Mouse (Mus musculus): Measurements from ENCODE around the gene Hspa1a.
"Not testable (repeated sequence)": the region's sequence is repeated elsewhere in the genome, so short reads cannot be mapped to it uniquely, and the experiment has no call there.

Gene Hspa1a

GRCm38 (mm10) chr17:34972069-34972749, at the start of gene Hspa1a, which contains the start of gene Hspa1l:
Hspa1a (minus strand) TSS chr17:34972156.
Hspa1l (plus strand) TSS chr17:34972703.
- DNase-seq = peak; percentile 83

GRCm38 (mm10) chr17:35021163-35021808, 49.3 kb upstream of the Hspa1a start:
- peak; percentile 80 for DNase-seq

GRCm38 (mm10) chr17:35020551-35020950, 48.6 kb upstream of the Hspa1a start:
- DNase-seq = no peak

DNA sequence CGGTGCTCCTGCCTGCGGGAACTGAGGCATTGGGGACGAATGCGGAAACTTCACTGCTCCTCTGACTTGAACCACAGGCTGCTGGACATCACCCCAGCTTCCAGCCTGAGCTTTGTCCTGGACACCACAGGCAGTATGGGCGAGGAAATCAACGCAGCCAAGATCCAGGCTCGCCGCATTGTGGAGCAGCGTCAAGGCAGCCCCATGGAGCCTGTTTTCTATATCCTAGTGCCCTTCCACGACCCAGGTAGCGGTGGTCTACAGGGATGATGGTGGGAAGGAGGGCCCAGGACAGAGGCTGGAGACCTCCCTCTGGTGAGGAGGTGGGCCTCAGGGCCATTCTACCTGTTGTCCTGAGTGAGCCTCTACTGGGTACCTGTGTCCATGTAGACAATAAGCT, 47.9 kb upstream of the Hspa1a start:
- no peak for DNase-seq

DNA sequence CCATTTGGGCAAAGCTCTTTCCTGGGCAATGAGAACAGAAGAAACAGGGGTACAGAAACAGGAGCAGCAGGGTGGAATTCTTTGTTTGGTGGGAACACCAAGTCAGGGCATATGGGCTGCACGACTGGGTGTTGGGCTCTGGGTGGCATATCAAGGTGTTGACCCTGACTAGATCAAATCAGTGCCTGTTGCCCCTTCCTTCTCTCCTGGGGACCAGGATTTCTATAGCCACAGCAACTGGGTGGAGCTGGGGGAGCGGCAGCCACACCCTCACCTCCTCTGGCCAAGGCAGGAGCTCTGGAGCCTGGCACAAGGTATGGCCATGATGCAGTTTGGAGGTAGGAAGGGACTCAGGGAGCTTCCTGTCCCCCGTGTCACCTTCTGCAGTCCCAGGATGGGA, 46.2 kb upstream of the Hspa1a start:
- no peak for DNase-seq

DNA sequence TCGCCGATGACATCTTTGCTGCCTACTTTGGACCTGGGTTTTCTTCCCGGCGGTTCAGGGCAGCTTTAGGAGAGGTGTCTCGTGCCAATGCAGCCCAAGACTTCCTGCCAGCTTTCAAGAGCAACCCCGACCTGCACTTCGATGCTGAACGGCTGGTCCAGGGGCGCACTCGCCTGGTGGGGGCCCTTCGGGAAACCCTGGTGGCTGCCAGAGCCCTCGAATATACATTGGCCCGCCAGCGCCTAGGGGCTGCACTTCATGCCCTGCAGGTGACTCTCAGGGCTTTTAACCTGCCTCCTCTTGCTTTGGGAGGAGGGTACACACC, 45.7 kb upstream of the Hspa1a start:
- DNase-seq = no peak

DNA sequence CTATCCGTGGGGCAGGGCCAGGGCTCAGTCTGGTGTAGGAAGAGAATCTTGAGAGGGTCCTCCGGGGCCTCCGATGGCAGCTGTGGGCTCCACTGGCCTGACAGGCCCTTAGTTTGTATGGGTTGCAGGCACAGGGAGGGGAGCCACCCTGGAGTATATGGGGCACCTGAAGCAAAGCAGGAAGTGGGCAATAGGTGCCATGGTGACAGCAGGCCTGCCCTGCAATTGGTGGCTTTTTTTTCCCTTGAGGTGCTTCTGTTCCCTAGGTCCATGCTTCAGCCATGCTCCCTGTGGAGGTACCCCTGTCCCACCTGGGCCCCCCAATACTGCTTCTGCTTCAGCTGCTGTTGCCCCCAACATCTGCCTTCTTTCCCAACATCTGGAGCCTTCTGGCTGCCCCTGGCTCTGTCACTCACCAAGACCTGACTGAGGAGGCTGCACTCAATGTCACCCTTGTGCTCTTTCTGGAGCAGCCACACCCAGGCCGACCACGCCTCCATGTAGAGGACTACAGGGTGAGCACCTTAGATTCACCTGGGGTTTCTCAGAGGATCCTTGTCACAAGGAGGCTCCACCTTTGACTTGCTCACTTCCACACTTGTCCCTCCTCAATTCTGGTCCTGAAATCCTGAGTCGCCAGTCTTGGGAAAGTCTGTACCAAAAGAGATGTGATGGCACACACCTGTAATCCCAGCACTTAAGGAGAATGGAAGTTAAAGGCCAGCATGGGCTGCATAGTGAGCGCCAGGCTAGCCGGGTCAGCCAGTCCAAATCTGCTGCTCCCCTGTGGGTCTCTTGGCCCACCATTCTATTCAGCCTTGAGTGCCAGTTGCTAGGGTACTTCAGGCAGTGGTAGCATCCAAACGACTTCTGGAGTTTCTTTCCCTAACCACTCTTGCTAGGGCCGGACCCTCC, 45.1 kb upstream of the Hspa1a start:
- DNase-seq = no peak

- DNase-seq = no peak
Observed at GRCm38 (mm10) chr17:35016376-35016775, 44.4 kb upstream of the Hspa1a start, which contains the start of gene Vwa7. Vwa7 (plus strand) TSS chr17:35016579.

DNA sequence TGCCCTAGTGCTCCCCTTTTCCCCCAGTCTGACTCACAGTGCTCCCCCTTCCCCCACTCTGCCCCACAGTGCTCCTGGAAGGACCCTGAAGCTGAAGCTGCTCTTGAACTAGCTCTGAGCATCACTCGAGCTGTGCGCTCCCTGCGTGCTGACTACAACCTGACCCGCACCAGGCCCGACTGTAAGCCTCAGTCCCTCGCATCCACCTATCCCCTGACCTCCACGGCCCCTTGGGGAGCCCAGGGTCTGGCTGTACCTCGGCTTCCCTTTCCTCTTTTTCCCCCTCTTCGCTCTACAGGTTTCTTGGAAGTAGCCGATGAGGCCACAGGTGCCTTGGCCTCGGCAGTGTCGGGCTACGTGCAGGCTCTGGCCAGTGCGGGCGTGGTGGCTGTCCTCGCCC, 43.3 kb upstream of the Hspa1a start:
- DNase-seq = no peak

- DNase-seq = no peak
Observed at GRCm38 (mm10) chr17:35013221-35013620, 41.3 kb upstream of the Hspa1a start.

DNA sequence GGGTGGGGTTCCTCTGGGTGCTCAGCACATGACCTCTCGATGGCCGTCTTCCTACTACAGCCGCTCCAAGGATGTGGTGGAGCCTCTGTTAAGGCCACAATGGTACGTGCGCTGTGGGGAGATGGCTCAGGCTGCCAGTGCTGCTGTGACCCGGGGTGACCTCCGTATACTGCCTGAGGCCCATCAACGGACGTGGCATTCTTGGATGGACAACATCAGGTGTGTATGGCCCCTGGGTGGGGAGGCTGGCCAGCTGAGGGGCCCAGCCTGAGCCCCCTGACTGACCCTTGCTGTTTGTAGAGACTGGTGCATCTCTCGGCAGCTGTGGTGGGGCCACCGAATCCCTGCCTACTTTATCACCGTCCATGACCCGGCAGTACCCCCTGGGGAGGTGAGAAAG, 40.5 kb upstream of the Hspa1a start:
- no peak for DNase-seq

DNA sequence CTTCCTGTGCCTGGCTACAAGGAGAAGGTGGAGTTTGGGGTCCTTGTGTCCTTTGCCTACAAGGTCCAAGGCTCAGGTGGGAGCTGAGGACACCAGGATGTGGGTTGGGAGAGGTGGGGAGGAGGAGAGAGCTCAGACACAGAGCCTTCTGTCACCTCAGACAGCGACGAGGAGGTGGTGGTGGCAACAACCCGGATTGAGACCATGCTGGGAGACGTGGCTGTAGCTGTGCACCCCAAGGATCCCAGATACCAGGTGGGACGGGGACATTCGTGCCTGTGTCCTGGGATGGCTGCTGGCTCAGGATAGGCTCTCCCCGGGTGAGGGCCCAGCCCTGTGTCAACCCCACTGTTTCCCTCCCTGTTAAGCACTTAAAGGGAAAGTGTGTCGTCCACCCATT, 39.5 kb upstream of the Hspa1a start:
- no peak for DNase-seq

DNA sequence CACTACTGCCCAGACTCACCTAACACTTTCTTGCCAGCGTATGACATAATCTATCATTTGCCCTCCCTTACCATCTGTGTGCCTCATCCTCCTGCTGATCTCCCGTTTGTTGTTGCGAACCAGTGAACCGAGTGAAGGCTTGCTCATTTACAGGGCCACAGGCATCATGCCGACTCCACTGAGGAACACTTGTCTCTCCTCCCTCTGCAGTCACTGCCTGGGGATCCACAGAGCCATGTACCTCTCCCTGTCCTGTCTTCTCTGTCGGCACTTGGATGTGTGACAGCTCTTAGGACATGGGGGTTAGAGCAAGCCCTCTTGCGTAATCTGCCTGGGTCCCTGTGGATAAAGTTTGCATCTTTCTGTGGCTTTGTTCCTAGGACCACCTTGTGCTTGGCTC, 37.6 kb upstream of the Hspa1a start:
- no peak for DNase-seq

DNA sequence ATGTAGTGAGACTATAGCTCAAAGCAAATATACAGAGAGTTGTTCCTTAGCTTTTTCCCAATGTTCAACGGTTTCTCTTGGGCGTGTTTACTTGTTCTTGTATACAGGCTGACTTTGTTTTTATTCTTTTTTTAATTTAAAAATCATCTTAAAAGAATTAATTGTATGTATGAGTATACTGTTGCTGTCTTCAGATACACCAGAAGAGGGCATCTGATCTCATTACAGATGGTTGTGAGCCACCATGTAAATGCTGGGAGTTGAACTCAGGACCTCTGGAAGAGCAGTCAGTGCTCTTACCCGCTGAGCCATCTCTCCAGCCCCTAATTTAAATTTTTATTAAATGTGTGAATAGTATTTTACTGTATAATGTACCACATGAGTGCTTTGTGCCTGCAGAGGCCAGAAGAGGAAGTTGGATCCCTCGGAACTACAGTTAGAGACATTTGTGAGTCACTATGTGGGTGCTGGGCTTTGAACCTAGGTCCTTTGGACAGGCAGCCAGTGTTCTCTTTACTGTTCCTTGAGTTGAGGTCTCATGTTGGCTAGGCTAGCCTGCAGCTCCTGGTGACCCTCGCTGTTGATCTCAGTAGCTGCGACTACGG, 35.5 kb upstream of the Hspa1a start:
- no peak for DNase-seq

GRCm38 (mm10) chr17:35005902-35006301, 33.9 kb upstream of the Hspa1a start:
- not testable (repeated sequence) for DNase-seq

- no peak for DNase-seq
Observed at GRCm38 (mm10) chr17:35005158-35005557, 33.2 kb upstream of the Hspa1a start.

DNA sequence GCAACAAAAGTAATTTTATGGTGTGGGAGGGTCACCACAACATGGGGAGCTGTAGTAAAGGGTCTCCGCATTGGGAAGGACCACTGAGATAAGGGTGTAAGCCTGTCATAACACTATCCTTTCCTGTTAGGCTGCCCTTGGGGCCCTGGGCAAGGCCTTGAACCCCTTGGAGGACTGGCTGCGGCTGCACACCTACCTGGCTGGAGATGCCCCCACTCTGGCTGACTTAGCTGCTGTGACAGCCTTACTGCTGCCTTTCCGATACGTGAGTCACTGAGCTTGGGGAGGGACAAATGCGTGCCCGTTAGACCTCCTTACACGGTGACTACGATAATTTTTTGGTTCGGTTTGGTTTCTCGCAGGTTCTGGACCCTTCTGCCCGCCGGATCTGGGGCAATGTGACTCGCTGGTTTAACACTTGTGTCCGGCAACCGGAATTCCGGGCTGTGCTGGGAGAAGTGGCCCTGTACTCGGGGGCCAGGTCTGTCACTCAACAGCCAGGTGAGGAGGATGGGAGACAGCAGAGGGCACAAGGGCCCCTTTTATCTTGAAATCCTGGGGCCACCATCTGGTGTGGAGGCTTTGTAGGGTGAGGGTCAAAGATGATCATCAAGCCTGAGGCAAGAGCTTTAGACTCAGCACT, 32.2 kb upstream of the Hspa1a start:
- no peak for DNase-seq

DNA sequence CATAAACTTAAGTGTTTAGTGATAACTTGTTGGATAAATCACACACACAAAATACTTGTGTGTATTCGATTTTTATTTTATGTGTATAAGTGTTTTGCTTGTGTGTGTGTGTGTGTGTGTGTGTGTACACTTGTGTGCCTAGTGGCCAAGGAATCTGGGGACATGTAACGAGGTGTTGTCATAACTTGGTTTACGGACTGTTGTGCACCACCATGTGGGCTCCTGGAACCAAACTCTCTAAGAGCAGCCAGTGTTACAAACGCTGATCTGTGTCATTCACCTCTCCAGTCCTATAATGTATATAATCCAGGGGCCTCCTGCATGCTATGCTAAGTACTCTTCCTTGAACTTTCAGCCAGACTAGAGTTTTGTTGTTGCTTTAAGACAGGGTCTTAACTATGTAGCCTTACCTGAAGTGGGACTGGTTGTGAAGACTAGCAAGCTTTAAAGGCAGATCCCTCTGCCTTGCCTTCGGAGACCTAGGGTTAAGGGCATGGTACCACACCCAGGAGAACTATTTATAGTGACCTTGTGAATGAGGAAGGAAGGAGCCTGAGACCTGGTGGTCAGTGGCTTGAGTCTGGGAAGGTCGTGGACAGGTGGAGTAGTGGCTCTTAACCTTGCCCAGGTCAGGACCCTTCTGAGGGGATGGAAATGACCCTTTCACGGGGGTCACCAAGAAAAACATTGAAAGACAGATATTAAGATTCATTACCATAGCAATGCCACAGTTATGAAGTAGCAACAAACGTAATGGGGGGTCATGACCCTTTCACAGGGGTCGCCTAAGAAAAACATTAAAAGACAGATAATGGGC, 31.3 kb upstream of the Hspa1a start:
- DNase-seq = no peak

- no peak for DNase-seq
Observed at GRCm38 (mm10) chr17:35002153-35002865, 30.4 kb upstream of the Hspa1a start.

DNA sequence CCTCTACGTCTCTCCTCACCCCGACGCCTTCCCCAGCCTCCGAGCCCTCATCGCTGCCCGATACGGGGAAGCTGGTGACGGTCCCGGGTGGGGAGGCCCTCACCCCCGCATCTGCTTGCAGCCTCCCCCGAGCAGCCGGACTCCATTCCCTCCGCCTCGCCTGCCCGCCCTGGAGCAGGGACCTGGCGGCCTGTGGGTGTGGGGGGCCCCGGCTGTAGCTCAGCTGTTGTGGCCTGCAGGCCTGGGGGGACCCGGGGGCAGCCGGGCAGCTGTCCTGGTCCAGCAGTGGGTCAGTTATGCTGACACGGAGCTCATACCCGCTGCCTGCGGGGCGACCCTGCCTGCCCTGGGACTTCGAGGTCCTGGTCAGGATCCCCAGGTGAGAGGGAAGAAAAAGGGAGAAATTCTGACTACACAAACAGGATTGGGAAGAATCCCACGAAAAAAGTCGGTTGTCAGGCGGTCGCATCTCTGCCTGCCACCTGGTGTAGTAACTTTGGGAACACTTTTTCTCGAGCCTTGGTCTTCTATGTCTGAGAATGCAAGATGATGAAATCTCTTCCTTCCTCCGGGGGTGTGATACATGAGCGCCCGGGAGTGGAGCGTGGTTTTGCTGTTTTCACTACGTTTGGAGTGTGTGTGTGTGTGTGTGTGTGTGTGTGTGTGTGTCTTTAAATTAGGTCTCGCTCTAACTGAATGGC, 29.6 kb upstream of the Hspa1a start:
- no peak for DNase-seq

Measured in layer of hippocampus, adult 9-11 months (tissue).